Mouse (Mus musculus): ENCODE data around the gene Rcan3. TPM values are rescaled to one million over a fixed set of nuclear protein-coding genes. Genes with fewer than 3 reads are reported as not detected.

Gene Rcan3
- total and polyA plus RNA-seq, 3 experiments, result 7.8 to 7.9 TPM; not detected in 1

- Histone ChIP-seq H3K36me3 (ENCODE audit: control insufficient read depth in 1 of 2, insufficient read depth in 2 of 2, low read length in 2 of 2) (peaks cover 0 to 25% of the 10 kb centered on the region in 2 experiments; a peak in 2 of 4 replicates), H3K9me3 (replicated peaks; ENCODE audit: insufficient read depth, low read length) (no peaks in the 10 kb centered on the region), H3K79me2 (ENCODE audit: control insufficient read depth, insufficient read depth, low read length, poor library complexity) (peaks cover 7% of the 10 kb centered on the region; the same call in 1 of the 2 replicates), H3K9ac (ENCODE audit: control insufficient read depth, low read depth, low read length, poor library complexity, severe bottlenecking) (peak overlapping the region; percentile 94), H3K27me3 (ENCODE audit: control insufficient read depth in 1 of 2, insufficient read depth in 2 of 2, low read length in 2 of 2) (no peaks in the 10 kb centered on the region), H3K27ac (ENCODE audit: control insufficient read depth, low read depth, low read length) (peak overlapping the region; percentile 82), H3K4me3 (ENCODE audit: control insufficient read depth in 1 of 2, insufficient read depth in 1 of 2, low read depth in 2 of 2, low read length in 2 of 2) (peak overlapping the region; percentile 89 to 95), H3K4me1 (ENCODE audit: control insufficient read depth in 1 of 2, insufficient read depth in 2 of 2, low read length in 2 of 2) (peaks cover 10 to 30% of the 10 kb centered on the region in 2 experiments)
- TF ChIP-seq USF2 (IDR thresholded peaks at IDR 0.05; ENCODE audit: borderline replicate concordance in 1 of 2, insufficient read depth in 1 of 2, low read depth in 1 of 2, low read length in 2 of 2) (no peak), SMC3 (IDR thresholded peaks at IDR 0.05; ENCODE audit: low read depth, low read length) (no peak), MYC (IDR thresholded peaks at IDR 0.05; ENCODE audit: low read depth, low read length) (no peak), ZKSCAN1 (IDR thresholded peaks at IDR 0.05; ENCODE audit: low read depth, low read length) (no peak), RCOR1 (IDR thresholded peaks at IDR 0.05; ENCODE audit: low read depth, low read length) (no peak), GATA1 (IDR thresholded peaks at IDR 0.05; ENCODE audit: low read depth, low read length) (peak; percentile 50; the same call in 1 of the 2 replicates), BHLHE40 (IDR thresholded peaks at IDR 0.05; ENCODE audit: borderline replicate concordance, low read depth, low read length) (no peak), ZMIZ1 (IDR thresholded peaks at IDR 0.05; ENCODE audit: low read depth, low read length) (0 out of 2 replicates have a peak, but pooled peaks have one; percentile 7), ETS1 (IDR thresholded peaks at IDR 0.05; ENCODE audit: low read depth, low read length) (peak; percentile 2; the same call in 1 of the 2 replicates), CTCF (IDR thresholded peaks at IDR 0.05 in 2 of 3, conservative IDR thresholded peaks at IDR 0.05 in 1 of 3; ENCODE audit: control insufficient read depth in 1 of 3, insufficient read depth in 1 of 3, low read depth in 2 of 3, low read length in 3 of 3, poor library complexity in 1 of 3, severe bottlenecking in 1 of 3) (no peak), UBTF (IDR thresholded peaks at IDR 0.05; ENCODE audit: borderline replicate concordance, insufficient read depth, low read depth, low read length) (no peak), MXI1 (IDR thresholded peaks at IDR 0.05; ENCODE audit: low read depth, low read length) (no peak), CHD2 (IDR thresholded peaks at IDR 0.05; ENCODE audit: low read length) (no peak), JUND (IDR thresholded peaks at IDR 0.05; ENCODE audit: low read depth, low read length) (no peak), EP300 (IDR thresholded peaks at IDR 0.05; ENCODE audit: low read depth in 1 of 2, low read length in 2 of 2) (no peak), MAFK (IDR thresholded peaks at IDR 0.05; ENCODE audit: borderline replicate concordance, low read depth, low read length) (no peak), MAX (IDR thresholded peaks at IDR 0.05; ENCODE audit: low read length) (no peak)
- no peak for DNase-seq (ENCODE audit: low read depth, low spot score)
These were observed 739 bp upstream of the Rcan3 start for GRCm38 (mm10) chr4:135434395-135434789.

- peak overlapping the region; percentile 63 to 68 for H3K4me3 ChIP-seq (ENCODE audit: control insufficient read depth in 1 of 2, insufficient read depth in 1 of 2, low read depth in 2 of 2, low read length in 2 of 2)
- H3K4me1 ChIP-seq (ENCODE audit: control insufficient read depth in 1 of 2, insufficient read depth in 2 of 2, low read length in 2 of 2), result peaks cover 21 to 36% of the 10 kb centered on the region in 2 experiments
These were observed 589 bp downstream of the Rcan3 start for GRCm38 (mm10) chr4:135433086-135433442.

More at GRCm38 (mm10) chr4:135433086-135433442, 589 bp downstream of the Rcan3 start:
- peaks cover 7% of the 10 kb centered on the region; the same call in 1 of the 2 replicates for H3K79me2 ChIP-seq (ENCODE audit: control insufficient read depth, insufficient read depth, low read length, poor library complexity)
- no peak overlapping the region for H3K27ac ChIP-seq (ENCODE audit: control insufficient read depth, low read depth, low read length)
- DNase-seq (ENCODE audit: low read depth, low spot score), result no peak
- H3K27me3 ChIP-seq (ENCODE audit: control insufficient read depth in 1 of 2, insufficient read depth in 2 of 2, low read length in 2 of 2), result no peaks in the 10 kb centered on the region
- TF ChIP-seq SMC3 (IDR thresholded peaks at IDR 0.05; ENCODE audit: low read depth, low read length) (no peak), POLR2AphosphoS5 (IDR thresholded peaks at IDR 0.05; ENCODE audit: borderline replicate concordance, low read depth, low read length) (no peak), NELFE (IDR thresholded peaks at IDR 0.05; ENCODE audit: low read depth, low read length) (no peak), EP300 (IDR thresholded peaks at IDR 0.05; ENCODE audit: low read depth in 1 of 2, low read length in 2 of 2) (no peak), RCOR1 (IDR thresholded peaks at IDR 0.05; ENCODE audit: low read depth, low read length) (no peak), MAX (IDR thresholded peaks at IDR 0.05; ENCODE audit: low read length) (no peak)
- H3K9ac ChIP-seq (ENCODE audit: control insufficient read depth, low read depth, low read length, poor library complexity, severe bottlenecking), result peak overlapping the region; percentile 76
- peaks cover 0 to 28% of the 10 kb centered on the region in 2 experiments; a peak in 2 of 4 replicates for H3K36me3 ChIP-seq (ENCODE audit: control insufficient read depth in 1 of 2, insufficient read depth in 2 of 2, low read length in 2 of 2)
- no peaks in the 10 kb centered on the region for H3K9me3 ChIP-seq (replicated peaks; ENCODE audit: insufficient read depth, low read length)
